Mouse (Mus musculus) liver, postnatal 0 days (tissue): ENCODE measurements around the gene Cyp2e1. TPM values are rescaled to one million over a fixed set of nuclear protein-coding genes. Genes with fewer than 3 reads are reported as not detected.

Experiments
- ATAC-seq: fragments of 200-750 bp; cut with Nextera tagmentation; 2 replicates; pipeline ENCODE4 v1.8.0; 2017; ENCODE audit warnings: mild to moderate bottlenecking, moderate library complexity
- DNase-seq: peaks from one replicate; pipeline ENCODE4 v3.0.0-alpha.2; 2016
- H3K27ac ChIP-seq: fragments of 300-500 bp; sonication (generic); 2 replicates; pipeline ENCODE4 v1.5.1; 2014; ENCODE audit warnings: antibody characterized with exemption, moderate library complexity, mild to moderate bottlenecking, low read depth
- H3K27me3 ChIP-seq: fragments of 300-500 bp; sonication (generic); 2 replicates; pipeline ENCODE4 v1.6.1; 2014; ENCODE audit warnings: low read length, control low read depth, mixed read lengths; ENCODE audit not compliant: insufficient read depth
- H3K36me3 ChIP-seq: fragments of 300-500 bp; sonication (generic); replicated peaks from 2 replicates; pipeline ENCODE4 v1.6.1; 2014; ENCODE audit warnings: mild to moderate bottlenecking, control low read depth, low read length, moderate library complexity, mixed read lengths; ENCODE audit not compliant: insufficient read depth
- H3K4me1 ChIP-seq: fragments of 300-500 bp; sonication (generic); 2 replicates; pipeline ENCODE4 v1.6.1; 2014; ENCODE audit warnings: antibody characterized with exemption, mild to moderate bottlenecking, control low read depth; ENCODE audit not compliant: insufficient read depth
- H3K4me2 ChIP-seq: fragments of 300-500 bp; sonication (generic); 2 replicates; pipeline ENCODE4 v1.6.1; 2014; ENCODE audit warnings: low read depth, mild to moderate bottlenecking, low read length, moderate library complexity, mixed read lengths
- H3K4me3 ChIP-seq: fragments of 300-500 bp; sonication (generic); 2 replicates; pipeline ENCODE4 v1.5.1; 2014; ENCODE audit warnings: low read depth, low read length
- H3K9ac ChIP-seq: fragments of 300-500 bp; sonication (generic); replicated peaks from 2 replicates; pipeline ENCODE4 v1.6.1; 2014; ENCODE audit warnings: mild to moderate bottlenecking, moderate library complexity
- H3K9me3 ChIP-seq: fragments of 300-500 bp; sonication (generic); 2 replicates; pipeline ENCODE4 v1.6.1; 2016; ENCODE audit warnings: mild to moderate bottlenecking, control low read depth, low read length, mixed read lengths
- CTCF ChIP-seq: sonication (generic); IDR thresholded peaks from 2 replicates; pipeline ENCODE4 v1.5.1; 2016; ENCODE audit warnings: antibody characterized with exemption, low read depth
- EP300 ChIP-seq: IDR thresholded peaks from 2 replicates; pipeline ENCODE4 v1.6.1; 2016; ENCODE audit warnings: antibody characterized with exemption, low read depth, mild to moderate bottlenecking
- WGBS: fragments of 180-500 bp; shearing (Covaris S2); extraction: QIAGEN DNeasy Blood & Tissue Kit; methylation state at CpG from one replicate; pipeline ENCODE4 v1.1.7; 2014; ENCODE audit not compliant: insufficient replicate concordance; 5-methylcytosine and 5-hydroxymethylcytosine counted together
- polyA plus RNA-seq: library from polyadenylated mRNA; unstranded; fragments of >200 nt; fragmentation: Nextera tagmentation; extraction: Ambion mirVana; gene quantifications from 2 replicates; pipeline ENCODE4 v1.2.1, GENCODE M21; 2015

Cyp2e1 gene
- polyA plus RNA-seq, 1 experiment from 2014 or later, result 556 TPM

DNA sequence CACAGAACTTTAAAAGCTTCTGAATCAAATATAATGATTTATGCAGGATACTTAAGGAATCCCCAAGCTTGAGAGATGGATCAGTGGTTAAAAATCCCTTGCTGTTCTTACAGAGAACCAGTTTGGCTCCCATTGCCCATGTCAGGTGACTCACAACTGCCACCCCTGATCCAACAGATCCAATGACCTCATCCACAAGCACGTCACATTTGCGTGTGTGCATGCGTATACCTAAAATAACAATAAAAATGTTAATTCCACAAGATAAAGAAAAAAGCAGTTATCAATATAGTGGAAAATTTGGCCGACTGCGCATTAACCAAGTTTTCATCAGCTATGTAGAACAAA, 57.7 kb downstream of the Cyp2e1 start:
- Histone ChIP-seq H3K4me2 (peak overlapping the region; percentile 76), H3K9ac (no peak overlapping the region), H3K27me3 (no peaks in the 10 kb centered on the region), H3K36me3 (no peaks in the 10 kb centered on the region), H3K4me3 (no peak overlapping the region), H3K4me1 (no peaks in the 10 kb centered on the region; the same call in 1 of the 2 replicates), H3K27ac (no peak overlapping the region), H3K9me3 (no peaks in the 10 kb centered on the region)
- TF ChIP-seq EP300, result no peak
- no peak for TF ChIP-seq CTCF
- ATAC-seq (no peak), DNase-seq (no peak)
- WGBS, result 60% methylated on average over 5 of the region's 5 CpGs

DNA sequence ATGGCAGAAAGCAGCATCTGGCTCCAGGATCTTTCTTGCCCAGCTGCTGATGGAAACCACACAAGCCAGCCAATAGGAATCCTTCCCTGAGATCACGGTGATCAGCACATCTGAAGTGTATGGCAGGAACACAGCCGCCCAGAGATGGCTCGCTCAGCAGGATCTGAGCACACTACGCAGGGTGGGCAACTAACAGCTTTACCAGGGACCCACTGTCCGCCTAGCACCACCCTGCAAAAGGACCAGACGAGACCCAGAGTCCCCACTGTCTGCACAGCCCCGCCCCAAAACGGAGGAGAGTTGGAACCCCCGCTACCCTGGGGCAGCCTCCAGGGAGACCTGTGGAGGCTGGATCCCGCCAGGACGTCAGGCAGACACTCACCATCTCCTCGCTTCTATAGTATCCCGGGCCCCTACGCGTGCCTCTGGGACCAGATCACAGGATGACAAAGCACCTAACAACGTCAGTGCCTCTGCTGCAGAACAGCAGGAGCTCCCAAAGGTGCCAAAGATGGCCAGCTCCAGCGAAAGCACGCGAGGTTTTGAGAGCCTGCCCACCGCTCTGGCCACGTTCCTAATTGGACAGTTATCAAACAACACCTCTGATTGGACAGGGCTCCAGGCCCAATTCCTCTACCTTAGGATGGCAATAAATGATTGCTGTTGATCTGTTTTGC, 58.3 kb downstream of the Cyp2e1 start, which contains the start of gene Zfp941:
Gene Zfp941, minus strand, starts transcription at position 526 of the 677 bp plus-strand sequence.
- Histone ChIP-seq H3K27me3 (no peaks in the 10 kb centered on the region), H3K9ac (peak within 1 kb of the TSS; percentile 41), H3K36me3 (no peaks in the 10 kb centered on the region), H3K4me1 (no peaks in the 10 kb centered on the region; the same call in 1 of the 2 replicates), H3K9me3 (no peaks in the 10 kb centered on the region), H3K4me2 (peak within 1 kb of the TSS; percentile 76), H3K27ac (no peak within 1 kb of the TSS), H3K4me3 (peak within 1 kb of the TSS; percentile 47)
- TF ChIP-seq EP300, result no peak
- no peak for TF ChIP-seq CTCF
- ATAC-seq (peak; percentile 91), DNase-seq (no peak)
- 5% methylated on average over 21 of the region's 21 CpGs for WGBS

DNA sequence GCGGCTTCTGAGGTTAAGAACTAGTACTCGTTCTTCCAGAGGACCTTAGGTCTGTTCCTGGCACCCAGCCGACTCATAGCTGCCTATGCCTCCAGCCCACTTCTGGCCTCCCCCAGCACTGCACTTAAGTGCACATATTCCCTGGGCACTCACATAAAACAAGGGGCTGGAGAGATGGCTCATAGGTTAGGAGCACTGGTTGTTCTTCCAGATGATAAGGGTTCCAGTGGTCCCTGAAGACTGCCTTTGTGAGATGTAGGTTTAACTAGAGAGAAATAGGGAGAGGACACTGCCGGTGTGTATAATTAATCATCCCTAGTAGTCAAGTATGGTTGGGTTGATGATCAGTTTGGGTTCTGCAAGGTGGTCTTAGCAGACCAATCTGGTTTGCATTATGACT, 59.2 kb downstream of the Cyp2e1 start:
- WGBS, result 88% methylated on average over 4 of the region's 4 CpGs
- no peak for ATAC-seq
- TF ChIP-seq EP300 (no peak), CTCF (no peak)
- no peak overlapping the region for H3K4me3 ChIP-seq
- no peak overlapping the region for H3K27ac ChIP-seq
- no peak for DNase-seq
- H3K9ac ChIP-seq, result no peak overlapping the region
- no peaks in the 10 kb centered on the region for H3K9me3 ChIP-seq
- H3K27me3 ChIP-seq, result no peaks in the 10 kb centered on the region
- H3K4me2 ChIP-seq, result no peak overlapping the region
- H3K4me1 ChIP-seq, result no peaks in the 10 kb centered on the region; the same call in 1 of the 2 replicates
- H3K36me3 ChIP-seq, result no peaks in the 10 kb centered on the region

Other genes starting within 250 kb of the Cyp2e1 start
- not detected in 2 replicates for gene Olfr538, start 195.9 kb upstream of the Cyp2e1 start, polyA plus RNA-seq
- gene Olfr46, start 162.5 kb upstream of the Cyp2e1 start, polyA plus RNA-seq, result not detected in 2 replicates
- gene Olfr61, start 134.8 kb upstream of the Cyp2e1 start, polyA plus RNA-seq, result not detected in 2 replicates
- gene Olfr53, start 117.3 kb upstream of the Cyp2e1 start, polyA plus RNA-seq, result not detected in 2 replicates
- gene Olfr539, start 103.8 kb upstream of the Cyp2e1 start, polyA plus RNA-seq, result not detected in 2 replicates
- not detected in 2 replicates for gene Olfr45, start 81.8 kb upstream of the Cyp2e1 start, polyA plus RNA-seq
- gene Olfr541, start 66.5 kb upstream of the Cyp2e1 start, polyA plus RNA-seq, result not detected in 2 replicates
- gene Syce1, start 24.1 kb downstream of the Cyp2e1 start, polyA plus RNA-seq, result not detected in 2 replicates
- gene Zfp941, start 58.4 kb downstream of the Cyp2e1 start, polyA plus RNA-seq, result 0.14 and 0.21 TPM in 2 replicates
- 316 TPM in 2 replicates for gene Urah, start 71.3 kb downstream of the Cyp2e1 start, polyA plus RNA-seq
- gene Scgb1c1, start 81.8 kb downstream of the Cyp2e1 start, polyA plus RNA-seq, result not detected in 2 replicates
- not detected in 2 replicates for gene Odf3, start 84.1 kb downstream of the Cyp2e1 start, polyA plus RNA-seq
- gene Gm45785, start 92.6 kb downstream of the Cyp2e1 start, polyA plus RNA-seq, result not detected in 2 replicates
- gene Ric8a, start 93.2 kb downstream of the Cyp2e1 start, polyA plus RNA-seq, result 15.9 and 17.1 TPM in 2 replicates
- gene Bet1l, start 93.8 kb downstream of the Cyp2e1 start, polyA plus RNA-seq, result 30.7 and 35.9 TPM in 2 replicates
- 106 and 112 TPM in 2 replicates for gene Psmd13, start 118.2 kb downstream of the Cyp2e1 start, polyA plus RNA-seq
- gene Sirt3, start 118.6 kb downstream of the Cyp2e1 start, polyA plus RNA-seq, result 66.2 and 66.9 TPM in 2 replicates
- 1.2 and 12.7 TPM in 2 replicates for gene Cox8b, start 136.7 kb downstream of the Cyp2e1 start, polyA plus RNA-seq
- gene Nlrp6, start 157.2 kb downstream of the Cyp2e1 start, polyA plus RNA-seq, result 16.7 and 18.8 TPM in 2 replicates
- 5.5 and 6.3 TPM in 2 replicates for gene Pgghg, start 177.7 kb downstream of the Cyp2e1 start, polyA plus RNA-seq
- gene Ifitm5, start 186.6 kb downstream of the Cyp2e1 start, polyA plus RNA-seq, result 0.41 and 0.48 TPM in 2 replicates
- gene Gm45717, start 192.2 kb downstream of the Cyp2e1 start, polyA plus RNA-seq, result 0.59 TPM in 1 of 2 replicates, not detected in the other
- 798 and 816 TPM in 2 replicates for gene Ifitm2, start 192.2 kb downstream of the Cyp2e1 start, polyA plus RNA-seq
- 33.4 and 38.6 TPM in 2 replicates for gene Ifitm1, start 203.5 kb downstream of the Cyp2e1 start, polyA plus RNA-seq
- gene Ifitm3, start 247.0 kb downstream of the Cyp2e1 start, polyA plus RNA-seq, result 295 and 298 TPM in 2 replicates